Mouse (Mus musculus) thymus, adult 2 months (tissue): ENCODE data around the gene Zfp341.

ENCODE experiments used
- CTCF ChIP-seq: fragments of 200-500 bp; IDR thresholded peaks from 2 replicates; pipeline ENCODE4 v1.5.1; 2012; ENCODE audit warnings: mild to moderate bottlenecking, control low read depth, low read length, moderate library complexity, borderline replicate concordance; ENCODE audit not compliant: control insufficient read depth, poor library complexity, insufficient read depth; ENCODE audit errors: extremely low read depth
- POLR2A ChIP-seq: fragments of 200-500 bp; IDR thresholded peaks from 2 replicates; pipeline ENCODE4 v1.6.1; 2012; ENCODE audit warnings: mild to moderate bottlenecking, low read length, control low read depth, moderate library complexity; ENCODE audit not compliant: control insufficient read depth, poor library complexity, insufficient read depth; ENCODE audit errors: extremely low read depth

DNA sequence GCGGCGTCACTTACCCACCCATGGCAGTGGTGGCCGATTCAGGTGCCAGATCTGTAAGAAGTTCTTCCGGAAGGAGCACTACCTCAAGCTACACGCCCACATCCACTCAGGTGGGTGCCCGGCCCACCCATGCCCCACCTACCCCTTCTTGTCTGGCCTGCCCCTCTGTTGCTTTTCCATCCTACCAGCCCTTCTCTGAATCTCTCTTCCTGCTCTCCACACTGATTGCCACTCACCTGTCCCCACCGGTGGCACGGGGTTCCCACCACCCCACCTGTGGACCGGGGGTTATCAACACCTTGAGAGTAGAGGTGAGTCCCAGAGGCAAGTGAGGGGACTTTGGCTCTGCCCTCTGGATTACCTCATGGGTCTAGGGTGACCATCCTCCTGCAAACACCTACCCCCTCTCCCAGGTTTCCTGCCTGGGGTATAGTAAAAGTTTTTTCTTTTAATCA, 28.9 kb downstream of the Zfp341 start:
- TF ChIP-seq CTCF, result no peak
- no peak for TF ChIP-seq POLR2A
